Mouse (Mus musculus) liver, embryonic 14.5 days (tissue): ENCODE results near the gene Mrps18a. TPM values are rescaled to one million over a fixed set of nuclear protein-coding genes. Genes with fewer than 3 reads are reported as not detected.

Experiments
- ATAC-seq: fragments of 200-750 bp; cut with Nextera tagmentation; 2 replicates; pipeline ENCODE4 v1.8.0; 2017; ENCODE audit warnings: moderate number of reproducible peaks, mild to moderate bottlenecking, moderate library complexity; ENCODE audit not compliant: insufficient read depth
- DNase-seq, 3 experiments: peaks; one replicate each; pipeline ENCODE4 v3.0.0-alpha.2; 2012 to 2013; ENCODE audit warnings: low read depth in 3 of 3, low spot score in 3 of 3
- H3K27ac ChIP-seq: fragments of 300-500 bp; sonication (generic); 2 replicates; pipeline ENCODE4 v1.5.1; 2014; ENCODE audit warnings: moderate library complexity, mild to moderate bottlenecking, control low read depth, inconsistent platforms
- H3K27me3 ChIP-seq: fragments of 300-500 bp; sonication (generic); 2 replicates; pipeline ENCODE4 v1.6.1; 2014; ENCODE audit warnings: mild to moderate bottlenecking, low read length, moderate library complexity; ENCODE audit not compliant: control insufficient read depth, insufficient read depth
- H3K36me3 ChIP-seq: fragments of 300-500 bp; sonication (generic); replicated peaks from 2 replicates; pipeline ENCODE4 v1.6.1; 2014; ENCODE audit warnings: low read depth; ENCODE audit not compliant: control insufficient read depth, insufficient read depth
- H3K4me1 ChIP-seq, 2 experiments: fragments of 200-500 bp in 1 of 2; fragments of 300-500 bp in 1 of 2; sonication (generic) in 1 of 2; replicated peaks; 2 replicates each; pipeline ENCODE4 v1.6.1; 2012 to 2014; ENCODE audit warnings: antibody characterized with exemption in 1 of 2, inconsistent platforms in 1 of 2, low read length in 1 of 2; ENCODE audit not compliant: control insufficient read depth in 2 of 2, insufficient read depth in 2 of 2
- H3K4me2 ChIP-seq: fragments of 300-500 bp; sonication (generic); 2 replicates; pipeline ENCODE4 v1.6.1; 2014; ENCODE audit warnings: low read depth, mild to moderate bottlenecking, control low read depth, moderate library complexity
- H3K4me3 ChIP-seq, 2 experiments: fragments of 200-500 bp in 1 of 2; fragments of 300-500 bp in 1 of 2; sonication (generic) in 1 of 2; 2 replicates each; pipeline ENCODE4 v1.5.1; 2012 to 2014; ENCODE audit warnings: low read depth in 2 of 2, low read length in 2 of 2, mild to moderate bottlenecking in 2 of 2, control low read depth in 1 of 2, inconsistent platforms in 1 of 2, moderate library complexity in 1 of 2; ENCODE audit not compliant: insufficient read depth in 1 of 2
- H3K9ac ChIP-seq: fragments of 300-500 bp; sonication (generic); replicated peaks from 2 replicates; pipeline ENCODE4 v1.6.1; 2014; ENCODE audit warnings: mild to moderate bottlenecking, control low read depth, moderate library complexity
- H3K9me3 ChIP-seq: fragments of 300-500 bp; sonication (generic); 2 replicates; pipeline ENCODE4 v1.6.1; 2016; ENCODE audit warnings: low read length, mixed read lengths; ENCODE audit not compliant: control insufficient read depth
- CTCF ChIP-seq: IDR thresholded peaks from 2 replicates; pipeline ENCODE4 v1.5.1; 2016; ENCODE audit warnings: antibody characterized with exemption, low read depth, control low read depth
- EP300 ChIP-seq: IDR thresholded peaks from 2 replicates; pipeline ENCODE4 v1.6.1; 2016; ENCODE audit warnings: antibody characterized with exemption, low read depth
- WGBS: fragments of 180-500 bp; shearing (Covaris S2); extraction: QIAGEN DNeasy Blood & Tissue Kit; methylation state at CpG from one replicate; pipeline ENCODE4 v1.1.7; 2014; ENCODE audit not compliant: insufficient replicate concordance; 5-methylcytosine and 5-hydroxymethylcytosine counted together
- polyA plus RNA-seq, 2 experiments: library from polyadenylated mRNA; depleted of rRNA in 1 of 2; stranded (reverse) in 1 of 2; unstranded in 1 of 2; fragments of >200 nt; fragmentation: Nextera tagmentation in 1 of 2; extraction: Ambion mirVana in 1 of 2; gene quantifications; 2 replicates each; pipeline versions ENCODE4 v1.2.1 to v1.2.3; 2012 to 2014

Gene Mrps18a
- polyA plus RNA-seq, 2 experiments: 29.7 to 65.2 TPM

- DNase-seq (no peak), ATAC-seq (no peak)
- 79% methylated on average over 12 of the region's 12 CpGs for WGBS
- Histone ChIP-seq H3K4me2 (no peak overlapping the region), H3K4me1 (peaks cover 0 to 13% of the 10 kb centered on the region in 2 experiments; a peak in 2 of 4 replicates), H3K4me3 (no peak overlapping the region), H3K27me3 (no peaks in the 10 kb centered on the region), H3K9me3 (no peaks in the 10 kb centered on the region), H3K27ac (no peak overlapping the region), H3K9ac (no peak overlapping the region), H3K36me3 (no peaks in the 10 kb centered on the region)
- TF ChIP-seq CTCF (no peak), EP300 (no peak)
Measured at GRCm38 (mm10) chr17:46077921-46078534, 32.8 kb upstream of the Mrps18a start.

GRCm38 (mm10) chr17:46079037-46079436 is 31.7 kb upstream of the Mrps18a start:
- Histone ChIP-seq H3K27ac (no peak overlapping the region), H3K9me3 (no peaks in the 10 kb centered on the region), H3K9ac (no peak overlapping the region), H3K4me2 (no peak overlapping the region), H3K36me3 (no peaks in the 10 kb centered on the region), H3K4me1 (peaks cover 0 to 8% of the 10 kb centered on the region in 2 experiments; a peak in 2 of 4 replicates), H3K27me3 (no peaks in the 10 kb centered on the region), H3K4me3 (no peak overlapping the region)
- no peak for ATAC-seq
- WGBS: 55% methylated on average over 2 of the region's 2 CpGs
- TF ChIP-seq EP300 (no peak), CTCF (peak; percentile 47)
- no peak for DNase-seq

GRCm38 (mm10) chr17:46080388-46080787 is 30.4 kb upstream of the Mrps18a start:
- no peak for ATAC-seq
- Histone ChIP-seq H3K9me3 (no peaks in the 10 kb centered on the region), H3K4me3 (no peak overlapping the region), H3K4me2 (no peak overlapping the region), H3K27ac (no peak overlapping the region), H3K36me3 (no peaks in the 10 kb centered on the region), H3K9ac (no peak overlapping the region), H3K27me3 (no peaks in the 10 kb centered on the region), H3K4me1 (no peaks in the 10 kb centered on the region; a peak in 1 of 4 replicates)
- TF ChIP-seq CTCF: no peak
- no peak for TF ChIP-seq EP300
- DNase-seq: no peak
- WGBS: 64% methylated on average over 7 of the region's 7 CpGs

- Histone ChIP-seq H3K36me3 (no peaks in the 10 kb centered on the region), H3K4me3 (no peak overlapping the region), H3K27ac (no peak overlapping the region), H3K9me3 (no peaks in the 10 kb centered on the region), H3K9ac (no peak overlapping the region), H3K4me1 (no peaks in the 10 kb centered on the region; a peak in 1 of 4 replicates), H3K27me3 (no peaks in the 10 kb centered on the region), H3K4me2 (no peak overlapping the region)
- TF ChIP-seq EP300: no peak
- no peak for TF ChIP-seq CTCF
- WGBS: 35% methylated on average over 5 of the region's 5 CpGs
- ATAC-seq (no peak), DNase-seq (no peak)
Measured at GRCm38 (mm10) chr17:46081042-46081441, 29.7 kb upstream of the Mrps18a start.

GRCm38 (mm10) chr17:46081657-46082056 is 29.1 kb upstream of the Mrps18a start:
- TF ChIP-seq EP300: no peak
- no peak for TF ChIP-seq CTCF
- Histone ChIP-seq H3K9ac (no peak overlapping the region), H3K4me1 (no peaks in the 10 kb centered on the region; a peak in 1 of 4 replicates)

More at GRCm38 (mm10) chr17:46081657-46082056, 29.1 kb upstream of the Mrps18a start:
- H3K27ac ChIP-seq: no peak overlapping the region
- H3K36me3 ChIP-seq: no peaks in the 10 kb centered on the region
- WGBS: 57% methylated on average over 7 of the region's 7 CpGs
- no peak overlapping the region for H3K4me3 ChIP-seq
- H3K4me2 ChIP-seq: no peak overlapping the region
- H3K27me3 ChIP-seq: no peaks in the 10 kb centered on the region
- H3K9me3 ChIP-seq: no peaks in the 10 kb centered on the region
- ATAC-seq (no peak), DNase-seq (no peak)
